Mouse (Mus musculus) cerebellum, adult 2 months (tissue): ENCODE measurements at regions not wholly inside any gene's neighbourhood (a gene's known extent, or its start where the extent isn't known, plus 50 kb on each side); places are given as distances from the start of the nearest gene placed in this dataset.

Experiments
- CTCF ChIP-seq: fragments of 200-500 bp; IDR thresholded peaks from 2 replicates; pipeline ENCODE4 v1.5.1; 2011; ENCODE audit warnings: low read depth, mild to moderate bottlenecking, control low read depth, low read length, moderate library complexity, borderline replicate concordance; ENCODE audit not compliant: insufficient read depth
- POLR2A ChIP-seq: fragments of 200-500 bp; IDR thresholded peaks from 2 replicates; pipeline ENCODE4 v1.6.1; 2011; ENCODE audit warnings: low read length, control low read depth, borderline replicate concordance; ENCODE audit not compliant: insufficient read depth

DNA sequence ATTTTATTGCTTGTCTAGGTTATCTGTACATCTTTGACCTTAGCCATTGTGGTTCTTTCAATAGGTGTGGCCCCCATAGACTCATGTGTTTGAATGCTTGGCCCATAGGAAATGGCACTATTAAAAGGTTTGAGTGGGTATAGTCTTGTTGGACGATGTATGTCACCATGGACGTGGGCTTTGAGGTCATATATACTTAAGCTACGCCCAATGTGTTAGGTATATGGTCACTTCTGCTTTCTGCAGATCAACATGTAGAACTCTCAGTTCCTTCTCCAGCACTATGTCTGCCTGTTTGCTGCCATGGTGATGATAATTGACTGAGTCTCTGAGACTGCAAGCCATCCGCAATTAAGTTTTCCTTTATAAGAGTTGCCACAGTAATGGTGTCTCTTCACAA, 366.8 kb downstream of the Epha4 start:
- no peak for TF ChIP-seq CTCF
- no peak for TF ChIP-seq POLR2A
